Mouse (Mus musculus) brain, embryonic 14.5 days (tissue): ENCODE results near the gene Mgea5.

Source experiments
- CTCF ChIP-seq: fragments of 200-500 bp; IDR thresholded peaks from 2 replicates; pipeline ENCODE4 v1.5.1; 2012; ENCODE audit warnings: inconsistent platforms, mild to moderate bottlenecking, moderate library complexity, borderline replicate concordance; ENCODE audit not compliant: insufficient read depth, insufficient read length; ENCODE audit errors: extremely low read depth
- POLR2A ChIP-seq: fragments of 200-500 bp; IDR thresholded peaks from 2 replicates; pipeline ENCODE4 v1.6.1; 2012; ENCODE audit warnings: mild to moderate bottlenecking, inconsistent platforms, borderline replicate concordance; ENCODE audit not compliant: poor library complexity, insufficient read depth, insufficient read length, severe bottlenecking; ENCODE audit errors: extremely low read depth

GRCm38 (mm10) chr19:45741431-45742217 is 42.0 kb downstream of the Mgea5 start:
- TF ChIP-seq POLR2A (no peak), CTCF (no peak)
